Mouse (Mus musculus) midbrain, embryonic 11.5 days (tissue): Measurements from ENCODE around the gene Slc35e4. TPM values are rescaled to one million over a fixed set of nuclear protein-coding genes. Genes with fewer than 3 reads are reported as not detected.
A peak's percentile ranks its signal among the peaks of the same experiment; 100 is the strongest.

Source experiments
- ATAC-seq: fragments of 200-750 bp; cut with Nextera tagmentation; 2 replicates; pipeline ENCODE4 v1.8.0; 2017; ENCODE audit warnings: moderate TSS enrichment, moderate library complexity; ENCODE audit not compliant: low FRiP score
- DNase-seq: peaks from one replicate; pipeline ENCODE4 v3.0.0; 2015; ENCODE audit warnings: low spot score; ENCODE audit errors: missing footprints
- H3K27ac ChIP-seq: fragments of 300-500 bp; sonication (generic); 2 replicates; pipeline ENCODE4 v1.5.1; 2014; ENCODE audit warnings: low read depth, low read length
- H3K27me3 ChIP-seq: fragments of 300-500 bp; sonication (generic); 2 replicates; pipeline ENCODE4 v1.6.1; 2014; ENCODE audit warnings: mild to moderate bottlenecking, low read length, moderate library complexity, mixed read lengths; ENCODE audit not compliant: control insufficient read depth, insufficient read depth
- H3K36me3 ChIP-seq: fragments of 300-500 bp; sonication (generic); 2 replicates; pipeline ENCODE4 v1.6.1; 2014; ENCODE audit warnings: mild to moderate bottlenecking, low read length, moderate library complexity, mixed read lengths; ENCODE audit not compliant: control insufficient read depth, insufficient read depth
- H3K4me1 ChIP-seq: fragments of 300-500 bp; sonication (generic); 2 replicates; pipeline ENCODE4 v1.6.1; 2014; ENCODE audit warnings: low read length; ENCODE audit not compliant: control insufficient read depth, insufficient read depth
- H3K4me2 ChIP-seq: fragments of 300-500 bp; sonication (generic); 2 replicates; pipeline ENCODE4 v1.6.1; 2014; ENCODE audit warnings: mild to moderate bottlenecking, moderate library complexity
- H3K4me3 ChIP-seq: fragments of 300-500 bp; sonication (generic); 2 replicates; pipeline ENCODE4 v1.5.1; 2014; ENCODE audit warnings: low read depth, low read length
- H3K9ac ChIP-seq: fragments of 300-500 bp; sonication (generic); 2 replicates; pipeline ENCODE4 v1.6.1; 2014; ENCODE audit warnings: low read length
- H3K9me3 ChIP-seq: fragments of 300-500 bp; sonication (generic); 2 replicates; pipeline ENCODE4 v1.6.1; 2016; ENCODE audit warnings: low read length; ENCODE audit not compliant: control insufficient read depth
- WGBS: fragments of 180-500 bp; shearing (Covaris S2); extraction: QIAGEN DNeasy Blood & Tissue Kit; methylation state at CpG from one replicate; pipeline ENCODE4 v1.1.7; 2014; 5-methylcytosine and 5-hydroxymethylcytosine counted together
- polyA plus RNA-seq: library from polyadenylated mRNA; unstranded; fragments of >200 nt; fragmentation: Nextera tagmentation; extraction: Ambion mirVana; gene quantifications from 2 replicates; pipeline ENCODE4 v1.2.1, GENCODE M21; 2014

Slc35e4 gene
- polyA plus RNA-seq, 1 experiment from 2014 or later: 3.5 TPM

GRCm38 (mm10) chr11:3941371-3941770 lies 26.9 kb upstream of the Slc35e4 start:
- Histone ChIP-seq H3K9ac (no peak overlapping the region), H3K9me3 (no peaks in the 10 kb centered on the region), H3K4me1 (no peaks in the 10 kb centered on the region), H3K36me3 (no peaks in the 10 kb centered on the region), H3K27me3 (no peaks in the 10 kb centered on the region), H3K27ac (no peak overlapping the region), H3K4me2 (no peak overlapping the region), H3K4me3 (no peak overlapping the region)
- 89% methylated on average over 7 of the region's 7 CpGs for WGBS
- DNase-seq (no peak), ATAC-seq (no peak)

GRCm38 (mm10) chr11:3937321-3937874 lies 22.9 kb upstream of the Slc35e4 start:
- no peak overlapping the region for H3K9ac ChIP-seq
- H3K36me3 ChIP-seq: no peaks in the 10 kb centered on the region
- ATAC-seq (no peak), DNase-seq (no peak)
- H3K27me3 ChIP-seq: no peaks in the 10 kb centered on the region
- no peak overlapping the region for H3K4me3 ChIP-seq
- H3K9me3 ChIP-seq: no peaks in the 10 kb centered on the region
- no peak overlapping the region for H3K4me2 ChIP-seq
- no peaks in the 10 kb centered on the region for H3K4me1 ChIP-seq
- 84% methylated on average over 13 of the region's 13 CpGs for WGBS
- no peak overlapping the region for H3K27ac ChIP-seq

- WGBS: 92% methylated on average over 3 of the region's 3 CpGs
- H3K9me3 ChIP-seq: no peaks in the 10 kb centered on the region
- no peak overlapping the region for H3K27ac ChIP-seq
- no peak for ATAC-seq
- H3K27me3 ChIP-seq: no peaks in the 10 kb centered on the region
- peaks cover under 1% of the 10 kb centered on the region; the same call in 1 of the 2 replicates for H3K4me1 ChIP-seq
- no peak overlapping the region for H3K4me2 ChIP-seq
- no peak overlapping the region for H3K9ac ChIP-seq
- DNase-seq: no peak
- no peak overlapping the region for H3K4me3 ChIP-seq
- H3K36me3 ChIP-seq: no peaks in the 10 kb centered on the region
Measured at GRCm38 (mm10) chr11:3936318-3936717, 21.9 kb upstream of the Slc35e4 start.

GRCm38 (mm10) chr11:3935135-3935534 lies 20.7 kb upstream of the Slc35e4 start:
- ATAC-seq: no peak
- H3K4me1 ChIP-seq: peaks cover 5% of the 10 kb centered on the region; the same call in 1 of the 2 replicates
- no peak overlapping the region for H3K9ac ChIP-seq

GRCm38 (mm10) chr11:3933756-3934285 lies 19.4 kb upstream of the Slc35e4 start:
- DNase-seq: no peak
- H3K4me2 ChIP-seq: no peak overlapping the region
- no peak overlapping the region for H3K27ac ChIP-seq
- 85% methylated on average over 9 of the region's 9 CpGs for WGBS
- H3K36me3 ChIP-seq: no peaks in the 10 kb centered on the region
- H3K9ac ChIP-seq: no peak overlapping the region
- peaks cover 5% of the 10 kb centered on the region; the same call in 1 of the 2 replicates for H3K4me1 ChIP-seq
- H3K9me3 ChIP-seq: no peaks in the 10 kb centered on the region
- no peak overlapping the region for H3K4me3 ChIP-seq
- ATAC-seq: no peak
- no peaks in the 10 kb centered on the region for H3K27me3 ChIP-seq

More at GRCm38 (mm10) chr11:3935135-3935534, 20.7 kb upstream of the Slc35e4 start:
- Histone ChIP-seq H3K4me2 (no peak overlapping the region), H3K27me3 (no peaks in the 10 kb centered on the region), H3K36me3 (no peaks in the 10 kb centered on the region), H3K4me3 (no peak overlapping the region), H3K9me3 (no peaks in the 10 kb centered on the region), H3K27ac (no peak overlapping the region)
- WGBS: 80% methylated on average over 4 of the region's 4 CpGs
- no peak for DNase-seq

- ATAC-seq (peak; percentile 93), DNase-seq (peak; percentile 97)
- Histone ChIP-seq H3K27ac (no peak within 1 kb of the TSS), H3K4me1 (peaks cover 5% of the 10 kb centered on the region; the same call in 1 of the 2 replicates), H3K36me3 (no peaks in the 10 kb centered on the region), H3K9ac (peak within 1 kb of the TSS; percentile 64), H3K27me3 (no peaks in the 10 kb centered on the region), H3K4me3 (peak within 1 kb of the TSS; percentile 54), H3K9me3 (no peaks in the 10 kb centered on the region), H3K4me2 (peak within 1 kb of the TSS; percentile 70)
- under 1% methylated on average over 18 of the region's 26 CpGs for WGBS
Measured at GRCm38 (mm10) chr11:3931511-3932211, 17.2 kb upstream of the Slc35e4 start, which contains the start of gene Tcn2. TSS of gene Tcn2 (minus strand) at chr11:3932159.

GRCm38 (mm10) chr11:3930931-3931330 lies 16.5 kb upstream of the Slc35e4 start:
- H3K27ac ChIP-seq: no peak overlapping the region
- H3K9ac ChIP-seq: no peak overlapping the region; the same call in 1 of the 2 replicates
- no peak for DNase-seq
- peaks cover 5% of the 10 kb centered on the region; the same call in 1 of the 2 replicates for H3K4me1 ChIP-seq
- H3K4me2 ChIP-seq: peak overlapping the region; percentile 70
- H3K9me3 ChIP-seq: no peaks in the 10 kb centered on the region
- H3K36me3 ChIP-seq: no peaks in the 10 kb centered on the region
- H3K4me3 ChIP-seq: peak overlapping the region; percentile 54; the same call in 1 of the 2 replicates
- H3K27me3 ChIP-seq: no peaks in the 10 kb centered on the region
- ATAC-seq: no peak
- 32% methylated on average over 6 of the region's 6 CpGs for WGBS

GRCm38 (mm10) chr11:3930019-3930418 lies 15.6 kb upstream of the Slc35e4 start:
- ATAC-seq (no peak), DNase-seq (no peak)
- no peaks in the 10 kb centered on the region for H3K9me3 ChIP-seq
- H3K9ac ChIP-seq: no peak overlapping the region
- peaks cover 5% of the 10 kb centered on the region; the same call in 1 of the 2 replicates for H3K4me1 ChIP-seq
- H3K36me3 ChIP-seq: no peaks in the 10 kb centered on the region; the same call in 1 of the 2 replicates
- 61% methylated on average over 4 of the region's 4 CpGs for WGBS
- H3K27me3 ChIP-seq: no peaks in the 10 kb centered on the region
- H3K4me2 ChIP-seq: no peak overlapping the region
- H3K27ac ChIP-seq: no peak overlapping the region
- H3K4me3 ChIP-seq: no peak overlapping the region

GRCm38 (mm10) chr11:3925916-3926315 lies 11.5 kb upstream of the Slc35e4 start:
- no peak for ATAC-seq
- no peak for DNase-seq
- H3K4me2 ChIP-seq: no peak overlapping the region
- H3K4me3 ChIP-seq: no peak overlapping the region
- H3K27ac ChIP-seq: no peak overlapping the region
- H3K36me3 ChIP-seq: peaks cover 4% of the 10 kb centered on the region
- H3K27me3 ChIP-seq: no peaks in the 10 kb centered on the region
- peaks cover under 1% of the 10 kb centered on the region; the same call in 1 of the 2 replicates for H3K4me1 ChIP-seq
- 91% methylated on average over 10 of the region's 10 CpGs for WGBS
- H3K9me3 ChIP-seq: no peaks in the 10 kb centered on the region
- no peak overlapping the region for H3K9ac ChIP-seq
